Mouse (Mus musculus) liver, embryonic 14.5 days (tissue): ENCODE data around the gene Nrarp. TPM values are rescaled to one million over a fixed set of nuclear protein-coding genes. Genes with fewer than 3 reads are reported as not detected.

Source experiments
- ATAC-seq: fragments of 200-750 bp; cut with Nextera tagmentation; 2 replicates; pipeline ENCODE4 v1.8.0; 2017; ENCODE audit warnings: moderate number of reproducible peaks, mild to moderate bottlenecking, moderate library complexity; ENCODE audit not compliant: insufficient read depth
- DNase-seq, 3 experiments: peaks; one replicate each; pipeline ENCODE4 v3.0.0-alpha.2; 2012 to 2013; ENCODE audit warnings: low read depth in 3 of 3, low spot score in 3 of 3
- H3K27ac ChIP-seq: fragments of 300-500 bp; sonication (generic); 2 replicates; pipeline ENCODE4 v1.5.1; 2014; ENCODE audit warnings: moderate library complexity, mild to moderate bottlenecking, control low read depth, inconsistent platforms
- H3K27me3 ChIP-seq: fragments of 300-500 bp; sonication (generic); 2 replicates; pipeline ENCODE4 v1.6.1; 2014; ENCODE audit warnings: mild to moderate bottlenecking, low read length, moderate library complexity; ENCODE audit not compliant: control insufficient read depth, insufficient read depth
- H3K36me3 ChIP-seq: fragments of 300-500 bp; sonication (generic); replicated peaks from 2 replicates; pipeline ENCODE4 v1.6.1; 2014; ENCODE audit warnings: low read depth; ENCODE audit not compliant: control insufficient read depth, insufficient read depth
- H3K4me1 ChIP-seq, 2 experiments: fragments of 200-500 bp in 1 of 2; fragments of 300-500 bp in 1 of 2; sonication (generic) in 1 of 2; replicated peaks; 2 replicates each; pipeline ENCODE4 v1.6.1; 2012 to 2014; ENCODE audit warnings: antibody characterized with exemption in 1 of 2, inconsistent platforms in 1 of 2, low read length in 1 of 2; ENCODE audit not compliant: control insufficient read depth in 2 of 2, insufficient read depth in 2 of 2
- H3K4me2 ChIP-seq: fragments of 300-500 bp; sonication (generic); 2 replicates; pipeline ENCODE4 v1.6.1; 2014; ENCODE audit warnings: low read depth, mild to moderate bottlenecking, control low read depth, moderate library complexity
- H3K4me3 ChIP-seq, 2 experiments: fragments of 200-500 bp in 1 of 2; fragments of 300-500 bp in 1 of 2; sonication (generic) in 1 of 2; 2 replicates each; pipeline ENCODE4 v1.5.1; 2012 to 2014; ENCODE audit warnings: low read depth in 2 of 2, low read length in 2 of 2, mild to moderate bottlenecking in 2 of 2, control low read depth in 1 of 2, inconsistent platforms in 1 of 2, moderate library complexity in 1 of 2; ENCODE audit not compliant: insufficient read depth in 1 of 2
- H3K9ac ChIP-seq: fragments of 300-500 bp; sonication (generic); replicated peaks from 2 replicates; pipeline ENCODE4 v1.6.1; 2014; ENCODE audit warnings: mild to moderate bottlenecking, control low read depth, moderate library complexity
- H3K9me3 ChIP-seq: fragments of 300-500 bp; sonication (generic); 2 replicates; pipeline ENCODE4 v1.6.1; 2016; ENCODE audit warnings: low read length, mixed read lengths; ENCODE audit not compliant: control insufficient read depth
- CTCF ChIP-seq: IDR thresholded peaks from 2 replicates; pipeline ENCODE4 v1.5.1; 2016; ENCODE audit warnings: antibody characterized with exemption, low read depth, control low read depth
- EP300 ChIP-seq: IDR thresholded peaks from 2 replicates; pipeline ENCODE4 v1.6.1; 2016; ENCODE audit warnings: antibody characterized with exemption, low read depth
- WGBS: fragments of 180-500 bp; shearing (Covaris S2); extraction: QIAGEN DNeasy Blood & Tissue Kit; methylation state at CpG from one replicate; pipeline ENCODE4 v1.1.7; 2014; ENCODE audit not compliant: insufficient replicate concordance; 5-methylcytosine and 5-hydroxymethylcytosine counted together
- polyA plus RNA-seq, 2 experiments: library from polyadenylated mRNA; depleted of rRNA in 1 of 2; stranded (reverse) in 1 of 2; unstranded in 1 of 2; fragments of >200 nt; fragmentation: Nextera tagmentation in 1 of 2; extraction: Ambion mirVana in 1 of 2; gene quantifications; 2 replicates each; pipeline versions ENCODE4 v1.2.1 to v1.2.3; 2012 to 2014

Gene Nrarp
- polyA plus RNA-seq, 2 experiments = 1.8 to 3.9 TPM

GRCm38 (mm10) chr2:25197946-25198345 lies 17.4 kb downstream of the Nrarp start:
- Histone ChIP-seq H3K4me2 (no peak overlapping the region), H3K27ac (no peak overlapping the region), H3K4me1 (peaks cover 8 to 14% of the 10 kb centered on the region in 2 experiments), H3K4me3 (no peak overlapping the region), H3K9me3 (no peaks in the 10 kb centered on the region), H3K27me3 (no peaks in the 10 kb centered on the region), H3K36me3 (peaks cover 38% of the 10 kb centered on the region), H3K9ac (no peak overlapping the region)
- DNase-seq = no peak
- no peak for ATAC-seq
- TF ChIP-seq CTCF (no peak), EP300 (no peak)

- Histone ChIP-seq H3K9me3 (no peaks in the 10 kb centered on the region), H3K27ac (no peak overlapping the region), H3K36me3 (peaks cover 55% of the 10 kb centered on the region), H3K4me1 (peaks cover 7 to 8% of the 10 kb centered on the region in 2 experiments; a peak in 3 of 4 replicates), H3K4me2 (no peak overlapping the region), H3K27me3 (no peaks in the 10 kb centered on the region), H3K9ac (no peak overlapping the region), H3K4me3 (no peak overlapping the region)
- DNase-seq (no peak), ATAC-seq (no peak)
- no peak for TF ChIP-seq EP300
- 74% methylated on average over 2 of the region's 2 CpGs for WGBS
Observed at GRCm38 (mm10) chr2:25200631-25201030, 20.1 kb downstream of the Nrarp start.

GRCm38 (mm10) chr2:25203631-25204214 lies 23.2 kb downstream of the Nrarp start:
- ATAC-seq (no peak), DNase-seq (no peak)
- no peaks in the 10 kb centered on the region for H3K9me3 ChIP-seq
- H3K27ac ChIP-seq = no peak overlapping the region
- H3K4me2 ChIP-seq = no peak overlapping the region
- H3K4me3 ChIP-seq = no peak overlapping the region
- no peaks in the 10 kb centered on the region for H3K4me1 ChIP-seq
- H3K27me3 ChIP-seq = no peaks in the 10 kb centered on the region
- WGBS = 56% methylated on average over 4 of the region's 4 CpGs
- no peak overlapping the region for H3K9ac ChIP-seq
- peaks cover 66% of the 10 kb centered on the region for H3K36me3 ChIP-seq
- no peak for TF ChIP-seq EP300
- peak; percentile 42 for TF ChIP-seq CTCF

GRCm38 (mm10) chr2:25207593-25207992 lies 27.0 kb downstream of the Nrarp start:
- no peak overlapping the region for H3K4me2 ChIP-seq
- 86% methylated on average over 1 of the region's 1 CpGs for WGBS
- H3K36me3 ChIP-seq = peaks cover 40% of the 10 kb centered on the region
- H3K27me3 ChIP-seq = no peaks in the 10 kb centered on the region
- H3K4me1 ChIP-seq = peaks cover 10 to 15% of the 10 kb centered on the region in 2 experiments
- no peaks in the 10 kb centered on the region for H3K9me3 ChIP-seq
- no peak overlapping the region for H3K4me3 ChIP-seq
- H3K9ac ChIP-seq = no peak overlapping the region
- DNase-seq (no peak), ATAC-seq (no peak)
- no peak for TF ChIP-seq EP300
- TF ChIP-seq CTCF = no peak
- H3K27ac ChIP-seq = no peak overlapping the region

- under 1% methylated on average over 24 of the region's 24 CpGs for WGBS
- peak overlapping the region; percentile 92 for H3K4me2 ChIP-seq
- H3K27ac ChIP-seq = peak overlapping the region; percentile 76
- peaks cover 18% of the 10 kb centered on the region for H3K36me3 ChIP-seq
- H3K9me3 ChIP-seq = no peaks in the 10 kb centered on the region
- TF ChIP-seq EP300 (no peak), CTCF (no peak)
- H3K4me1 ChIP-seq = peaks cover 10 to 15% of the 10 kb centered on the region in 2 experiments
- H3K4me3 ChIP-seq = peak overlapping the region; percentile 87 to 98
- DNase-seq (no peak), ATAC-seq (peak; percentile 27; the same call in 1 of the 2 replicates)
- H3K27me3 ChIP-seq = no peaks in the 10 kb centered on the region; the same call in 1 of the 2 replicates
- peak overlapping the region; percentile 98 for H3K9ac ChIP-seq
Observed at GRCm38 (mm10) chr2:25210686-25211085, 30.1 kb downstream of the Nrarp start.
